Mouse (Mus musculus) testis, postnatal 14 days (tissue): Measurements from ENCODE around the gene Vangl2.
"Not testable (repeated sequence)": the region's sequence is repeated elsewhere in the genome, so short reads cannot be mapped to it uniquely, and the experiment has no call there.

ENCODE experiments used
- DNase-seq: peaks from one replicate; pipeline ENCODE4 v3.0.0; 2021; ENCODE audit warnings: low spot score

Vangl2 gene

DNA sequence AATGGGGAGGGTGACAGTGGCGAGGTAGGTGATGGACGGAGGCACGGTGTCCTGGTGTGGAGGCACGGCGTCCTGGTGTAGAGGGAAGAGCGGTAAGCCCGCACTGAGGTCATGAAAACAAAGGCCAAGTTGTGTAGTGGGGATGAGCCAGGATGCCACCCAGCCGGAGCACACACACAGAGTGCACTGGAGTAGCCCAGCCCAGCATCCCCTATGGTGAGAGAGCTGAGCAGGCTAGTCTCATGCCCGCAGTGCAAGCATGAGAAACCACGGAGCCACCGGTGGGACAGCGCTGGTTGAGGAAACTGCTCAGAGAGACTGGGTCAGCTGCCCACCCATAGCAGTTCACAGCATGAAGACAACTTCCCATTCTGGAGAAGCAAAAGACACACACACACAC, 26.6 kb downstream of the Vangl2 start:
- no peak for DNase-seq

DNA sequence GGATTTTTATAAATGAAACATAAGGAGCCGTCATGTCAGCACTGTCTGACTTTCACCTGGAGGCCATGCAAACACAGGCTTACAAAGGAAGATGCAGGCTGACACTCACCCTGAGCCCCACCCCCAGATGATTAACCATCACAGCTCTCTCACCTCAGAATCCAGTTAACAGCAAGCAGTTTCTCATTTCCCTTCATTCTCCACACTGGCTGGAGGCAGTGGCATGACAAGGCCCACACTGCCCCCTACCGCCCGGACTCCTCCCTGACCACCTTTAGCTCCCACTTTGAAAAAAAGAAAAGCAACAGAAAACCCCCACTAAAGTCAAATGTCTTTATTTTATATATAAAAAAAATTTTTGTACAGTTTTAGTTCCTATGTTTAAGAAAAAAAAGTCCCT, 27.6 kb downstream of the Vangl2 start:
- DNase-seq = no peak

DNA sequence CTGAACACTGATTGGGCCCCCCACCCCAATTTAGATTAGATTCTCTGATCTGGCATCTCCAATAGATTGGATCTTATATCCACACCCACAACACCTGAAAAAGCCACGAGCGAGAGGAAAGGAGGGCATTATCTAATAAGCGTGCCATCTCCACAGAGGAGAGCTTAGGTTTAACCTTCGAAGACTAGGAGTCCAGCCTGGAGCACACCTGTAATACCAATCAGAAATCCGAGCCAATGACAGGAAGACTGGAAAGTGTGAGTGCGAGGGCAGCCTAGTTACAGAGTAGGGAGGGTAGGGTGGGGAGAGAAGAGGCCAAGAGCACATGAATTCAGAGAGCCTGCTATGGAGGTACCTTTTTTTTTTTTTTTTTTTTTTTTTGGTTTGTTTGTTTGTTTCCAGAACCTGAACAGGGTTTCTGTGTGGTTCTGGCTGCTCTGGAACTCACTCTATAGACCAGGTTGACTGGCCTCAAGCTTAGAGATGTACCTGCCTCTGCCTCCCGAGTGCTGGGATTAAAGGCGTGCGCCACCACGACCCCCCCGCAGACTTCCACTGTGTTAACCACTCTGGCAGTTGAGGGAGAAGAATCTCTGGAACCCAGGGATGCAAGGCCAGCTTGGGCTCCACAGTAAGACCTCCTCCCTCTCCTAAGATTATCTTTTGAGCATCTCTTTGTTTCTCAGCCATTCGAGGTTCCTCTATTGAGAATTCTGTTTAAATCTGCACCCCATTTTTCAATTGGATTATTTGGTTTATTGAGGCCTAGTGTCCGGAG, 29.2 kb downstream of the Vangl2 start:
- no peak for DNase-seq

DNA sequence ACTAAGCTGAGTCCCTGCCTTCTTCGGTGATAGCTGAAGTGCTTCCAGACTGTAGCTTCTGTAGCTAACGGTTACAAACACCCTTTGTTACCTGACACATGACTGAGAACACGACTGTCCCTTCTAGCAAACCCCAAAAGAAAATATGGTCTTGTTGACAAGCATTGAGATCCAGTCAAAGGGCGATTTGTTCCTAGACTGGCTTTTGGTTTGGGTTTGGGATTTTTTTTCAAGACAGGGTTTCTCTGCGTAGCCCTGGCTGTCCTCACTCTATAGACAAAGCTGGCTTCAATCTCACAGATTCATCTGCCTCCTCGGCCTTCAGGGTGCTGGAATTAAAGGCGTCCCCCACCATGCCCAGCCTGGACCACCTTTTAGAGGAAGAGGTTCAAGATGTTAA, 31.5 kb downstream of the Vangl2 start:
- DNase-seq = no peak

DNA sequence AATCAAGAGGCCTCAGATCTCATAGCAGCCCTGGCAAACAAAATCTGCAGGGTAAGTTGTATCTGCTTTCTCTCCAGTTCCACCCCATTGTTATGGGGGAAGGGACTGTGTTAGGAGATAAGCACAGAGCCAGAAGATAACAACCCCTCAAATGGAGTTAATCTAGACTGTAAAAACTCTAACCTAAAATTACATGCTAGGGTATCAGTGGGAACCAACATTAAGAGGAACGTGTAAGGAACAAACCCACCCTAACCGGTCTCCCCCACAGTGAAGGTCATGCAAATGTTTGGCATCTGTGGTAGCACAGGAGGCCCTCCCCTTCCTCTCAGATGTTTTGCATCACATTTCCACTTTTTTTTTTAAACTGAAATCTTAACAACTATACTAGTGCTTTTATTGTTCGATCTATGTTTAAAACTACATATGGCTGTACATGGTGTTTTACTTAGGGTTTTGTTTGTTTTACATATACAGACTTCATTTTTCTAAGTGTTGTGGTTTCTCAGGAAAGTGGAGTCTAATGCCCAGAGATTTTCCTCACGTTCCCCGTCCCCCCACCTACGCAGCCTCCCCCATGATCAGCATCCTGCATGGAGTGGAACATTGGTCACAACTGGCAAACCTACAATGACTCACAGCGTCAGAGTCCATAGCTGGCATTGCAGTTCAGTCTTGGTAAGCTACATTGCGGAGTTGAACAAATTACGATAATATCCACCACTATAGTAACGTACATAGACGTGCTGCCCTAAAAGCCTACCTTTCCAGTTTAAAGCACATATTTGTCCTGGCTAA, 33.1 kb downstream of the Vangl2 start:
- DNase-seq = no peak

DNA sequence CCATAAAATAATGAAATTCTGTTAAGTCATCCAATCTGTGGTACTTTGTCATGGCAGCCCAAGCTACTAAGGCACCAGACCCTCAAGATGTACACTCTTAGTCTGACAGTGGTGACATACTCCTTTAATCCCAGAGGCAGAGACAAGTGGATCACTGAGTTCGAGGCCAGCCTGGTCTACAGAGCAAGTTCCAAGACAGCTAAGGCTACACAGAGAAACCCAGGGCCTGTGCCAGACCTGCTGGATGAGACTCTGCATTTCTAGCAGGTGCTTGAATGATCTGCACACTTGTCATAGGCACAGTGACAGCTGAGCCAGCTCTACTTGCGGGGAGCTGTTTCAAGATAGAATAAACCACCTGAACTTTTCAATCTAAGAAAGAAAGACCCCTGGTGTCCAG, 33.7 kb downstream of the Vangl2 start:
- DNase-seq = no peak

DNA sequence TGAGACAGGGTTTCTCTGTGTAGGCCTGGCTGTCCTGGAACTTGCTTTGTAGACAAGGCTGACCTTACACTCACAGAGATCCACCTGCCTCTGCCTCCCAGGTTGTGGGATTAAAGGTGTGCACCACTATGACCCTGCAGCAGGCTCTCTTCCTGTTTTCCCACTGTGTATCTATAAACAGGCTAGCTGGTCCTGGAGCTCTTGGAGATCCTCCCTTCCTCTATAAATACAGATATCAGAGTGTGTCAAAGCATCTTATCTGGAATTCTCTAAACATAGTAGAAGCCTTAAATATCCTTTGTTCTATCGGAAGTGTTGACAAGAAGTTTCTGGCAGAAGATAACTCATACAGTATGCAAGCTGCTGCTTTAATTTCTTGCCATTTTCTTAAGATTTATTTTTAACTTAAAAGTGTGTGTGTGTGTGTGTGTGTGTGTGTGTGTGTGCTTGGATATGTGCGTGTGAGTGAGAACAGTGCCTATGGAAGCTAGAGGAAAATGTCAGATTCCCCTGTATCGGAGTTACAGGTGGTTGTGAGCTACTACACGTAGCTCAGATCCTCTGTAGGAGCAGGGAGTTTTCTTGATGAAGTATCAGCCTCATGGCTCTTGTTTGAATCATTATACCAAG, 35.2 kb downstream of the Vangl2 start:
- DNase-seq = no peak

DNA sequence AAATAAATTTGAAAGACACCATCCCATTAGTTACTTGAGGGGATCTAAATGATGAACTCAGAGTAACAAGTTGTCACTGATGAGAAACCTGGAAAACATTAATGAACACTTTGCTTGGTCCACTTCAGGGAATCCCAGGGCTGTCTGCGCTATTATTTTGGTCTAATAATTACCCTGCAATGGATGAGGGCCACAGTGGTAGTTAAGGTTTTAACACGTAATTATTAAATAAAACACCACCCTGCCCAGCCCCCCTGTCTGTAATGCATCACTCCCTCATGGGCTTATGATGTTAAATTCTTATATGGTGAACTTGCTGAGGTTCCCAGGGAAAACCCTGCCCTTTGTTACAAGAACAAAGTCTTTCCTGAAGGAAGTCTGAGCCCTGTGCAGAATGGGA, 36.4 kb downstream of the Vangl2 start:
- no peak for DNase-seq

DNA sequence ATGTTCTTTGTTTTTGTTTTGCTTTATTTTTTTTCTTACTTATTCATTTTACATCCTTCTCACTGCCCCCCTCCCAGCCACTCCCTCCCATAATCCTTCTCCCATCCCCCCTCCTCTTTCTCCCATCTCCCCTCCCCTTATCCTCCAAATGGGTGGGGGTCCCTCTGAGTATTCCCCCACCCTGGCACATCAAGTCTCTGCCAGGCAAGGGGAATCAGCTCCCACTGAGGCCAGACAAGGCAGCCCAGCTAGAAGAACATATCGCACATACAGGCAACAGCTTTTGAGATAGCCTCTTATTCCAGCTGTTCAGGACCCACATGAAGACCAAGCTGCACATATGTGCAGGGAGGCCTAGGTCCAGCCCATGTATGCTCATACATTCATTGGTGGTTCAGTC, 44.1 kb downstream of the Vangl2 start:
- DNase-seq = no peak

DNA sequence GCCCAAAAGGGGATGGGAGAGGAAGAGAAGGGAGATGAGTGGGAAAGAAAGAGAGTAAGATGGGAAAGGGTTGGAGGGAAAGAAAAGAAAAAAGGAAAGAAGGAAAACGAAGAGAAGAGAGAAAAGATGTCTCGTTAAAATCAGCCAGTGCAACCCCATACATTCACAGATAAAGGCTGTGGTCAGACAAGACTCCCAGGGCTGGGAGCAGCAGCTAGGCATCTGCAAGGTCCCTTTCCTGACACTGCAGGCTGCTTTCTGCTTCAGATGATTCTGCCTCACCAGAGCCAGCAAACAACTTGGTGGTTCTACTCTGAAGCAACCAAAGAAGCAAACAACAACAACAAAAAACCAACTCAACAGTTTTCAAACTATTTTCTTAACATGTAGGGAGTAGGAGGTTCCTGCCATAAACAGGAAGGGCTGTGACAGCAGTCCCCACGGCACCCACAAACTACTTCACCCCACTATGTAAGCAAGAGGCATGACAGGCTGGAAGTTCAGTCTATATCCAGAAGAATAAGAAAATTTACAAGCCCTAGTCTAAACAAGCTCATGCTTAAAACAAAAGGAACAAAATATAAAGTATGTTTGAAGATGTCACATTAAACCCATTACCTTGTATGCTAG, 44.8 kb downstream of the Vangl2 start:
- no peak for DNase-seq

DNA sequence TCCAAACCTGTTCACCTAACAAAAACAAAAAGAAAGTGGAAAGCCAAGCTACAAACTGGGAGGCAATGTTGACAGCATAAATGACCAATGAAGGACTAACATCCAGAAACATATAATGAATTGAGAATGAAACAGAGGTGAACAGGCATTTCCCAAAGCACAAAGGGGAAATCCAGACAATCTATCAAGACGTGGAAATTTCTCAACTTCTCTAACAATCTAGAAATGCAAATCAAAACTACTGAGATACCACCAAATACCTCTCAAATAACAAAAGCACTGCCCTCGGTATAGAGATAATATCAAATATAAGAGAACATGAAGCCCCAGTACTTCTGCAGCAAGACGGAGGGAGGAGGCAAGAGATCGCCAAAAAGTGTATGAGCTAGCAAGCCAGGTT, 45.5 kb downstream of the Vangl2 start:
- no peak for DNase-seq

DNA sequence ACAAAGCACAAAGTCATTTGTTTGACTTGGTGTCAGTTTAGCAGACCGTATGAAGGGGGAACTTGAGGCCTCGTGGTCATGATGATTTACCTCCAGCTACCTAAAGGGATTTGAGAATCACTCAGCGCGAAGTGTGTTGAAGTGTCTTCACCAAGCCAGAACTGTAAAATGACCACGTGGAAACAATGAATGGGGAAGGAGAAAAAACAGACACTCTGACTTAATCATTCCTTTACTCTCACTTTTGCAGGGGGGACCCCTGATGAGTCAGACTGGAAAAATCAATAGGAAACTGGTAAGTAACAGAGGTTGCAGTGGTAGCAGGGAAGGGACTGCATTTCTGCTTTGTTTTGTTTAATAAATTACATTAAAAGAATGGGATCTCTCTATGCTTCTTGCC, 46.1 kb downstream of the Vangl2 start:
- DNase-seq = no peak

DNA sequence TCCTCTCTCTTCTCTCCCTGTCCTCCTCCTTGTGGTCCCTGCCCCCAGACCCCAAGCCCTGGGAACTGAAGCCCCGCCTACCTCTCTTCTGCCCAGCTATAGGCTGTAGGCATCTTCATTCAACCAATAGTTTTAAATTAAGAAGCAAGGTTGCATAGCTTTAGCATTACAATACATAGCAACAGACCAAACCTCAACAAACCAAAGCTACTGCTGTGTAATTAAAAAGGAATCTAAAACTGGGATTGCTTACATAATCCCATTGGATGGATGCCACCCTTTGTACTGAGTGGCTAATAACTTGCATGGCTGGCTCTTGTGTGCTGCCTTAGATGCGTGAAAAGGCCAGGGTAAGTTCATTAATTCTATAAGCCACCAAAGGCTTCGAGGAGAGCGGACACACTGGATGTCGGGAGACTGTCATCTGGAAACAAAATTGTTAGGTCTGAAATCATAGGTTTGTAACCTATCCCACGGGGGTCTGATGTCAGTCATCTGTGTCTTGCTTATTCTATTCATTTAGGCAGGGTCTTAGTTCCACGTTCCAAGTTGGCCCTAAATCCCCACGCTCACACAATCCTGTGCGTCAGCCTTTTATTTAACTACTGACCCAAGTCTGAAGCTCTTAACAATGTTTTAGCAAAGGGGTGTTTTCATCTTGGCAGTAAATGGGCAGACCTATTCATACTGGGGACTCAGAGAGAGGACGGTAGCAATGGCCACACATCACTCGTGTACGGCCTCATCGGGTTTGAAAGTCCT, 48.1 kb downstream of the Vangl2 start:
- DNase-seq = no peak

DNA sequence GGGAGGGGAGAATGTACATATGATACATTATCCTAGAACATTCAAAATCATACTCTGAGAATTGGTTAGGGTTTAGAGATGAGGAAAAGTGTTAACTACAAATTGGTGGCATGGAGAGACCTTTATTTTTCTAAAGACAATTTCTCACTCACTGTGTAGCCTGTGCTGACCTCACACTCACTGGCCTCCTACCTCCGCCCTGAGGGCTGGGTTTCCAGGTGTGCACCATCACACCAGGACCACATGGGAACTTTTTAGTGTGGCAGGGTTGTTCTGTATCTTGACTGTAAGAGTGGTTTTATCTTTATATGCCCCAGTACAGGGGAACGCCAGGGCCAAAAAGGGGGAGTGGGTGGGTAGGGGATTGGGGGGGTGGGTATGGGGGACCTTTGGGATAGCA, 50.4 kb downstream of the Vangl2 start:
- no peak for DNase-seq

DNA sequence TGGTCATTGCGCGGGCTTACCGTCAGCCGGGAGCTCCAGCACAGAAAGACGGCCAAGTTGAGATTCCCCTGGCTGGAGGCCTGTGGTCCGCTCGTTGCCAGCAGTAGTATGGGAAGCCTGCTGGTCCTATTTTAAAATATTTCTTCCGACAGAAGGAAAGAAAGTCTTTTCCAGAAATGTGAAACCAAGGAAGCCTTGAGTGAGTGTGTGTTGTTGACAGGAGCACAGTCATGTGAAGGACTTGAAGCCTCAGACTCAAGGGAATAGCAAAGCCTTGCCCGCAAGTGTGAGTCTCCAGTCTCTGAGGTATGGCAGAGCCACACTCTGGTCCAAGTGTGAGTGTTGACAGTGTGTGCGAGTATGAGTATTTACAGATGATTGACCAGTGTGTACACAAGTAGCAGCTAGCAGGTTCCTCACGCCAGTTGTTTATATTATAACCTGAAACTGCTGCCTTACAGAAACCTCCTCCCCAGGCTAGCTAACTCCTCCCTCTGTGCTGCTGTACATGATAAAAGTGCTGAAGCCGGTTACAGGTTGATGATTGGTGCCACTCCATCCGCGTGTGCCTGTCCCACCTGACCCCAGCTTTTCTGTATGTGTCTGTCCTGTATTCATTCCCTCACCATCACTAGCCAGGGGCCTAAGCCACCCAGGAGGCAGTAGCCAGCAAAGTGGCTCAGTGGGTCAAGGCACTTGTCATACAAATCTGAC, 51.3 kb downstream of the Vangl2 start:
- DNase-seq = no peak

DNA sequence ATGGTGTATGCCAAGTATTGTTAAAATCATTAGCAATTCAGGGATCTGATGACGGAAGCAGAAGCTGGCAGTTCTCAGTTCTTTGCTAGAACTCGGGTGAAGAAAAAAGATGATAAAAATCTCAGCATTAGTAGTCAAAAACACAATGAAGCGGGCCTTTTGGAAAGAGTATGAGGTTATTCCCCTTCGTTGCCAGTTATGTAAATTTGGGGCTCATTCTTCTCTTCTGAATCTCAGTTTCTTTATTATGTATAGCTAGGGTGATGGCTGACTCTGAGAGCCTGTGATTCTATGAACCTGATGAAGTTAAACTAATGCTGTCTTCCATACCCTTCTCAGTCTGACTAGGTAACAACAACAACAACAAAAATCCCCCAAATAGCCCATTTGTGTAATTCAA, 52.4 kb downstream of the Vangl2 start:
- DNase-seq = no peak

DNA sequence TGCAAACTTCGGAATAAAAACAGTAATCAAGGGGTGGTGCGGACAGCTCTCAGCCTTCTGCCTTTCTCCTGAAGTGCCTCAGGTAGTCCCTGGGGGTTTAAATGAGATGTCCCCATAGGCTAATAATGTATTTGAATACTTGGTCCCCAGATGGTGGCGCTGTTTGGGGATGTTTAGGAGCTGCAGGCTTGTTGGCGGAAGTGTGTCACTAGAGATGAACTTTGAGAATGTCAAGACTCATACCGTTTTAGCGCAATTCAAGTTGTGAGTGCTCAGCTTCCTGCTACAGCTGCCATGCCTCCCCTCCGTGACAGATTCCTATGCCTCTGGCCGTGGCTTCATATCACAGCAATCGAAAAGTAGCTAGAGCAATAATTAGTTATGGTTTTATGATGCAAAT, 52.9 kb downstream of the Vangl2 start:
- DNase-seq = no peak

DNA sequence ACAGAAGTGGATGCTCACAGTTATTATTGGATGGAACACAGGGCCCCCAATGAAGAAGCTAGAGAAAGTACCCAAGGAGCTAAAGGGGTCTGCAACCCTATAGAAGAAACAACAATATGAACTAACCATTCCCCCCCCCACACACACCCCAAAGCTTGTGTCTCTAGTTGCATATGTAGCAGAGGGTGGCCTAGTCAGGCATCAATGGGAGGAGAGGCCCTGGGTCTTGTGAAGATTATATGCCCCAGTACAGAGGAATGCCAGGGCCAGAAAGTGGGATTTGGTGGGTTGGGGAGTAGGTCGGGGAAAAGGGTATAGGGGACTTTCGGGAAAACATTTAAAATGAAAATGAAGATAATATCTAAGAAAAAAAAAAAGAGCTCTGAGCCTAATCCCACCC, 53.9 kb downstream of the Vangl2 start:
- DNase-seq = not testable (repeated sequence)

DNA sequence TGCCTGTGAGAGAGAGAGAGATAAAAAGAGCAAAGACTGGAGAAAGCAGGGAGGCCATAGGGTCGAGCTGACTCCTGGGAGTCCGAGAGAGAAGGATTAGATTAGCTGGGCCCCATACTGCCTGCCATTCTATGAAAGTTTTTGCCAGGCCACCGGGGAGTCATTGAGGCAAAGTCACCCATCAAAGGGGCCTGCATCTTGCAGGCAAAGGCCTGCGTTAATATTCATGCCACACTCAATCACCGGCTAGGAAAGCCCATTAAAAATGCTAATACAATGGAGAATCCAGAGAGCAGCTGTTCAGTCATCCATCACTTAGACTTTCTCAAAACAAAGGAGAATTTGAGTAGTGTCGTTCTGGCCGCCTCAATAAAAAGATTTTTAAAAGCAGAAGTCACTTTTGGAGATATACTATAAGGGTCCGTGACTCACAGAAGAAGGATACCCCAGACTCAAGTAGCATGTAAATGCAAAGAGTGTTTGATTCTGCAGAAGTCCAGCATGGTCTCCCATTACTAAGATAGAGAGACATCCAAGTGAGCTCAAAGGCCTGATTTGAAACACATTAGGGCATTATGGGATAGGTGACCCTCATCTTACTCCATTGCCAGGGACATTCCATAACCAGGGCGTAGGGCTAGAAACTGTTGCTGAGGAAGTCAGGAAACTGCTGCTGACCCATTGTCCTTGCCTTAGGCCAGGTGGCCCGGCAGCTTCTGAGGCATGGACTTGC, 57.2 kb downstream of the Vangl2 start:
- no peak for DNase-seq

DNA sequence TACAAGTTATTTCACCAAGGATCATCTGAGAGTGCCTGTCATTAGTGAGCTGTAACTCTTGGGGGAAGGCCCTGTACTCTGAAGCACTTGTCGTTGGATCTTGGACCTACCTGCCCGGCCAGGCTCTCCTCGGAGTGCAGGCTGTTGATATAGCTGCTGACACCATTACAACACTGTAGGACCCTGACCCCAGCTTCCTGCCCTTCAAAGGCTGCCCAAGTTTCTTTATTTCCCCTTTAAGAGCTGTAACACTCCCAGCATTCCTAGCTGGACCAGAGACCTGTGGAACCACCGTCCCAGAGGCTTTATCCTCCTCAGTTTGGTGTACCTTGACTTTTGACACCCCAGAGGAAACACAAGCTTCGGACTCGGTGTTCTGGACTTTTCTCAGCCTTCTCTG, 59.0 kb downstream of the Vangl2 start:
- no peak for DNase-seq
